Mouse (Mus musculus) spleen, adult 2 months (tissue): ENCODE data around the gene Myocd. TPM values are rescaled to one million over a fixed set of nuclear protein-coding genes. Genes with fewer than 3 reads are reported as not detected.

ENCODE experiments used
- DNase-seq, 2 experiments: peaks; one replicate each; pipeline versions ENCODE4 v3.0.0 to v3.0.0-alpha.2; 2012 to 2021; ENCODE audit warnings: low spot score in 2 of 2, low read depth in 1 of 2
- H3K27ac ChIP-seq: fragments of 200-500 bp; 2 replicates; pipeline ENCODE4 v1.5.1; 2012; ENCODE audit warnings: low read length, inconsistent platforms; ENCODE audit not compliant: insufficient read depth
- H3K27me3 ChIP-seq: fragments of 200-500 bp; 2 replicates; pipeline ENCODE4 v1.6.1; 2012; ENCODE audit warnings: mild to moderate bottlenecking, moderate library complexity, low read length, inconsistent platforms; ENCODE audit not compliant: control insufficient read depth, insufficient read depth
- H3K36me3 ChIP-seq: fragments of 200-500 bp; 2 replicates; pipeline ENCODE4 v1.6.1; 2012; ENCODE audit warnings: mild to moderate bottlenecking, low read length, inconsistent platforms; ENCODE audit not compliant: control insufficient read depth, insufficient read depth
- H3K4me1 ChIP-seq: fragments of 200-500 bp; 2 replicates; pipeline ENCODE4 v1.6.1; 2011; ENCODE audit warnings: inconsistent platforms; ENCODE audit not compliant: control insufficient read depth, insufficient read depth, insufficient read length
- H3K4me3 ChIP-seq: fragments of 200-500 bp; 2 replicates; pipeline ENCODE4 v1.5.1; 2011; ENCODE audit warnings: mild to moderate bottlenecking, inconsistent platforms; ENCODE audit not compliant: insufficient read depth, insufficient read length; ENCODE audit errors: extremely low read depth
- CTCF ChIP-seq: fragments of 200-500 bp; IDR thresholded peaks from 2 replicates; pipeline ENCODE4 v1.5.1; 2011; ENCODE audit warnings: mild to moderate bottlenecking, inconsistent platforms; ENCODE audit not compliant: insufficient read depth, insufficient read length, insufficient replicate concordance; ENCODE audit errors: extremely low read depth
- POLR2A ChIP-seq: fragments of 200-500 bp; IDR thresholded peaks from 2 replicates; pipeline ENCODE4 v1.6.1; 2011; ENCODE audit warnings: low read depth, low read length, inconsistent platforms
- WGBS: fragments of 180-500 bp; shearing (Covaris S2); methylation state at CpG from one replicate; pipeline ENCODE4 v1.1.7; 2018; 5-methylcytosine and 5-hydroxymethylcytosine counted together
- polyA plus RNA-seq: library from polyadenylated mRNA; depleted of rRNA; stranded (reverse); fragments of >200 nt; gene quantifications from 2 replicates; pipeline ENCODE4 v1.2.3, GENCODE M21; 2012

The Myocd gene
- polyA plus RNA-seq, 1 experiment = 0.48 TPM

GRCm38 (mm10) chr11:65161881-65162766 is 107.7 kb downstream of the Myocd start:
- Histone ChIP-seq H3K36me3 (no peaks in the 10 kb centered on the region), H3K4me1 (no peaks in the 10 kb centered on the region), H3K27ac (no peak overlapping the region), H3K4me3 (peak overlapping the region; percentile 34; the same call in 1 of the 2 replicates), H3K27me3 (peaks cover 3% of the 10 kb centered on the region)
- TF ChIP-seq POLR2A (no peak), CTCF (no peak)
- 11% methylated on average over 46 of the region's 49 CpGs for WGBS
- no peak for DNase-seq

GRCm38 (mm10) chr11:65160991-65161880 is 108.6 kb downstream of the Myocd start:
- no peak for DNase-seq
- Histone ChIP-seq H3K27ac (no peak overlapping the region), H3K27me3 (peaks cover 3% of the 10 kb centered on the region), H3K4me1 (no peaks in the 10 kb centered on the region), H3K4me3 (no peak overlapping the region), H3K36me3 (no peaks in the 10 kb centered on the region)
- TF ChIP-seq CTCF = no peak
- TF ChIP-seq POLR2A = no peak
- 71% methylated on average over 7 of the region's 7 CpGs for WGBS

DNA sequence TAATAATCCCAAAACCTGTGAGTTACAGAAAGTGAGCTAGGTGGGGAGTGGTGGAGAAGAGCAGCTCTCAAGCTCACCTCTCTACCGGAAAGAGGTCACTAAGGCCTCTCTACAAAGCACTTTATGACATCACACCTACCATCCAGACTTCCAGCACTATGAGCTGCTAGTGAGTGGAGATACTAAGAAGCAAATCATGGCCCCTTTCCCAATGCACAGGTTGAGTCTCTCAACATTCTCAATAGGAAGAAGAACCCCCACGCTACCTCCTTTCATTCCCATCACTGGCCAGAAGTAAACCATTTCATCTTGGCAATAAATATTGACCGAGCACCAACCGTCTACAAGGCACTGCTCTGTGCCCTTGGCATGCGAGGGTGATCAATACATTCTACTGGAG is 110.0 kb downstream of the Myocd start, which contains the start of gene 1700086D15Rik:
Gene 1700086D15Rik (minus strand): TSS at position 101 of the 400 bp plus-strand sequence.
- H3K4me3 ChIP-seq = no peak within 1 kb of the TSS
- H3K27me3 ChIP-seq = peaks cover 3% of the 10 kb centered on the region
- TF ChIP-seq POLR2A = no peak
- TF ChIP-seq CTCF = no peak
- no peak within 1 kb of the TSS for H3K27ac ChIP-seq
- no peaks in the 10 kb centered on the region for H3K4me1 ChIP-seq
- no peaks in the 10 kb centered on the region for H3K36me3 ChIP-seq
- no peak for DNase-seq
- 85% methylated on average over 5 of the region's 5 CpGs for WGBS

- WGBS = 96% methylated on average over 5 of the region's 5 CpGs
- no peaks in the 10 kb centered on the region for H3K4me1 ChIP-seq
- TF ChIP-seq CTCF (no peak), POLR2A (no peak)
- H3K36me3 ChIP-seq = no peaks in the 10 kb centered on the region
- H3K27me3 ChIP-seq = peaks cover 3% of the 10 kb centered on the region
- no peak overlapping the region for H3K27ac ChIP-seq
- no peak overlapping the region for H3K4me3 ChIP-seq
- DNase-seq = no peak
These were observed 111.2 kb downstream of the Myocd start for GRCm38 (mm10) chr11:65158658-65158990.

GRCm38 (mm10) chr11:65157966-65158657 is 111.7 kb downstream of the Myocd start:
- no peaks in the 10 kb centered on the region for H3K4me1 ChIP-seq

DNA sequence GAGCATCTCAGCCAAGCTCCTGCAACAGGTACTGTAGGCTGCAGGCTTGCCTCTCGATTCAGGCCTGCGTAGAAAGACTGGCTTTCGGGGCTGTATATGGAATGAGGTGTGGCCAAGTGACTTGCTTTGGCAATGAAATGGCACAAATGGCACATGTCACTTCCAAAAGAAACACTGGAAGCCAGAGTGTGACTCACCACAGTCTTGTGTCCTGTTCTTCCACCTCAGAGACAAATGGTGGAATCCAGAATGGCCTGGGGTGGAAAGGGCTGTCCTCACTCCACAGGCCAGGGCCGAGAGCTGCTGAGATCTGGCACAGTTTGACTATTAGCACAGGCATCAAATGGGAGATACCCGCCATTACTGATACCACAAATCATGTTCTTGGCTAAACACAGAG is 116.8 kb downstream of the Myocd start:
- H3K4me1 ChIP-seq = no peaks in the 10 kb centered on the region
- no peaks in the 10 kb centered on the region for H3K27me3 ChIP-seq
- WGBS = 89% methylated on average over 5 of the region's 5 CpGs
- H3K4me3 ChIP-seq = no peak overlapping the region
- no peak for DNase-seq
- H3K36me3 ChIP-seq = no peaks in the 10 kb centered on the region
- TF ChIP-seq CTCF (no peak), POLR2A (no peak)
- no peak overlapping the region for H3K27ac ChIP-seq

More at GRCm38 (mm10) chr11:65157966-65158657, 111.7 kb downstream of the Myocd start:
- no peak for DNase-seq
- 87% methylated on average over 20 of the region's 20 CpGs for WGBS
- Histone ChIP-seq H3K27me3 (peaks cover 3% of the 10 kb centered on the region), H3K36me3 (no peaks in the 10 kb centered on the region), H3K27ac (no peak overlapping the region), H3K4me3 (no peak overlapping the region)
- no peak for TF ChIP-seq POLR2A
- TF ChIP-seq CTCF = no peak
